Mouse (Mus musculus): ENCODE measurements around the gene Dnajc3. TPM values are rescaled to one million over a fixed set of nuclear protein-coding genes. Genes with fewer than 3 reads are reported as not detected.
A peak's percentile ranks its signal among the peaks of the same experiment; 100 is the strongest.

Gene Dnajc3
- polyA plus RNA-seq, 1 experiment from 2014 or later, result 24.4 TPM

DNA sequence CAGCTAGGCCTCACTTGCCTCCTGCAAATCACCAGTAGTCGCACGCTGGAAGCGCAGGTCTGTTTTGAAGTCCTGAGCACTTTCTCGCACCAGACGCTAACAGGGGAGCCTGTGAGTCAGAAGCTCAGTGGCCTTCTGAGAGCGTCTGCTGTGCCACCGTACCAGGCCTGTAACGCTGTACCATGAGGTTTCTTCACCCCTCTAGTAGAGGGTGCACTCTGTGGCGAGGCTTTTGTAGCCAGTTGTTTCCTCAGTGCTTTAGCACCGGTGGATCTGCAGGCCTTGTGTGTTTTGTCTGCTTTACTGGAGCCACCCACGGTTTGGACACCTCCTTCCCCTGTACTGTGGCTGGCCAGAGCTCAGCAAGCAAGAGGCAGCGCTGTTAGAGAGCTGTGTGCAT, 4.3 kb downstream of the Dnajc3 start:
- peaks cover 7 to 30% of the 10 kb centered on the region in 2 experiments for H3K4me1 ChIP-seq (ENCODE audit: control insufficient read depth in 2 of 2, insufficient read depth in 2 of 2, low read length in 2 of 2)
- no peak overlapping the region for H3K4me3 ChIP-seq (ENCODE audit: control insufficient read depth in 1 of 2, insufficient read depth in 1 of 2, low read depth in 1 of 2, low read length in 2 of 2)
- 41% methylated on average over 12 of the region's 12 CpGs for WGBS
- H3K9me3 ChIP-seq (ENCODE audit: control insufficient read depth, low read length), result no peaks in the 10 kb centered on the region
- ATAC-seq (ENCODE audit: insufficient number of reproducible peaks, insufficient read depth, low FRiP score, low read depth), result no peak
- H3K27ac ChIP-seq (replicated peaks in 1 of 2; ENCODE audit: control insufficient read depth in 1 of 2, insufficient read depth in 1 of 2, low read depth in 2 of 2, low read length in 2 of 2), result peak overlapping the region; percentile 0 to 24; a peak in 1 of 4 replicates
- H3K27me3 ChIP-seq (ENCODE audit: control insufficient read depth, insufficient read depth, low read length), result no peaks in the 10 kb centered on the region
- H3K9ac ChIP-seq (ENCODE audit: low read length), result no peak overlapping the region
- H3K36me3 ChIP-seq (ENCODE audit: control insufficient read depth, insufficient read depth, low read length), result 0 out of 2 replicates have a peak, but pooled peaks cover 3% of the 10 kb centered on the region
- H3K4me2 ChIP-seq (ENCODE audit: low read length), result no peak overlapping the region

DNA sequence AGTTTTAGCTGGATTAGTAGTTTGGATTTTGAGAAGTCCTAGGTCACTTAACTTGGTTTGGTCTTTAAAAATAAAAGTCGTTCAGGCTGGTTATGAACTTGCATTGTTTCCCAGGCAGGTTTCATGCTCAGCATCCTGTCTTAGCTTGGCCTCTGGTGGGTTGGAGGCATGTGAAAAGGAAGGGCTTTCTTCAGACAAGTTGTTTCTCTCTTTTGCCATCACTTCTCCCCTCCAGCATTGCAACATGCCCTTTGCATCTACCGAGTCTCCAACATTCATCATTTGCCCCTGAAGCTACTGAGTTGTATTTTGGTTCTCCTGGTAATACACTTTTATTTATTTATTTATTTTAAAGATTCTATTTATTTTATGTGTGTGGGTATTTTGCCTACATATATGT, 6.9 kb downstream of the Dnajc3 start:
- no peaks in the 10 kb centered on the region for H3K9me3 ChIP-seq (ENCODE audit: control insufficient read depth, low read length)
- 71% methylated on average over 2 of the region's 2 CpGs for WGBS
- H3K4me3 ChIP-seq (ENCODE audit: control insufficient read depth in 1 of 2, insufficient read depth in 1 of 2, low read depth in 1 of 2, low read length in 2 of 2), result no peak overlapping the region
- peaks cover 7 to 19% of the 10 kb centered on the region in 2 experiments; a peak in 2 of 4 replicates for H3K4me1 ChIP-seq (ENCODE audit: control insufficient read depth in 2 of 2, insufficient read depth in 2 of 2, low read length in 2 of 2)
- no peak overlapping the region for H3K4me2 ChIP-seq (ENCODE audit: low read length)
- no peak overlapping the region for H3K9ac ChIP-seq (ENCODE audit: low read length)
- ATAC-seq (ENCODE audit: insufficient number of reproducible peaks, insufficient read depth, low FRiP score, low read depth), result no peak
- 0 out of 2 replicates have a peak, but pooled peaks cover 3% of the 10 kb centered on the region for H3K36me3 ChIP-seq (ENCODE audit: control insufficient read depth, insufficient read depth, low read length)
- H3K27ac ChIP-seq (replicated peaks in 1 of 2; ENCODE audit: control insufficient read depth in 1 of 2, insufficient read depth in 1 of 2, low read depth in 2 of 2, low read length in 2 of 2), result no peak overlapping the region
- no peaks in the 10 kb centered on the region for H3K27me3 ChIP-seq (ENCODE audit: control insufficient read depth, insufficient read depth, low read length)

DNA sequence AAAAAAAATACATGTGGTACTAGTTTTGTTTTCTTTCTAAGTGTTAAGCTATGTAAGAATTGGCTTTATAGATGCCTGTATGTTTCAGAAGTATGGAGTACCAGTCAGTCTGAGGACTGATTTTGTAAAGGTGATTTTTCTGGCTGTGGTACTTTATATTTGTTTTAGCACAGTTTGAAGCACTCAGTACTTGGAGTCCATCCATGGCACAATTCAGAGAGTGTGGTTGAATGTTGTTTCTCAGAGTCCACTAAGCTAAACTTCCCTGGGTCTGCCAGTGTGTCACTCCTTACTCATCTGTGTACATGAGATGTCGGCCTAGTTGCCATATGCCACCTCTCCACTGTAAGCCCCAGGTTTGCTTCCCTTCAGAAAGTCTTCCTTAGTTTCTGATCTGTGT, 11.1 kb downstream of the Dnajc3 start:
- no peaks in the 10 kb centered on the region for H3K27me3 ChIP-seq (ENCODE audit: control insufficient read depth, insufficient read depth, low read length)
- ATAC-seq (ENCODE audit: insufficient number of reproducible peaks, insufficient read depth, low FRiP score, low read depth), result no peak
- no peak overlapping the region for H3K27ac ChIP-seq (replicated peaks in 1 of 2; ENCODE audit: control insufficient read depth in 1 of 2, insufficient read depth in 1 of 2, low read depth in 2 of 2, low read length in 2 of 2)
- no peak overlapping the region for H3K4me2 ChIP-seq (ENCODE audit: low read length)
- WGBS, result 100% methylated on average over 1 of the region's 1 CpGs
- no peaks in the 10 kb centered on the region for H3K9me3 ChIP-seq (ENCODE audit: control insufficient read depth, low read length)
- H3K9ac ChIP-seq (ENCODE audit: low read length), result no peak overlapping the region
- no peak overlapping the region for H3K4me3 ChIP-seq (ENCODE audit: control insufficient read depth in 1 of 2, insufficient read depth in 1 of 2, low read depth in 1 of 2, low read length in 2 of 2)
- 0 out of 4 replicates have a peak, but pooled peaks cover 2 to 5% of the 10 kb centered on the region in 2 experiments for H3K4me1 ChIP-seq (ENCODE audit: control insufficient read depth in 2 of 2, insufficient read depth in 2 of 2, low read length in 2 of 2)
- peaks cover 7% of the 10 kb centered on the region for H3K36me3 ChIP-seq (ENCODE audit: control insufficient read depth, insufficient read depth, low read length)

DNA sequence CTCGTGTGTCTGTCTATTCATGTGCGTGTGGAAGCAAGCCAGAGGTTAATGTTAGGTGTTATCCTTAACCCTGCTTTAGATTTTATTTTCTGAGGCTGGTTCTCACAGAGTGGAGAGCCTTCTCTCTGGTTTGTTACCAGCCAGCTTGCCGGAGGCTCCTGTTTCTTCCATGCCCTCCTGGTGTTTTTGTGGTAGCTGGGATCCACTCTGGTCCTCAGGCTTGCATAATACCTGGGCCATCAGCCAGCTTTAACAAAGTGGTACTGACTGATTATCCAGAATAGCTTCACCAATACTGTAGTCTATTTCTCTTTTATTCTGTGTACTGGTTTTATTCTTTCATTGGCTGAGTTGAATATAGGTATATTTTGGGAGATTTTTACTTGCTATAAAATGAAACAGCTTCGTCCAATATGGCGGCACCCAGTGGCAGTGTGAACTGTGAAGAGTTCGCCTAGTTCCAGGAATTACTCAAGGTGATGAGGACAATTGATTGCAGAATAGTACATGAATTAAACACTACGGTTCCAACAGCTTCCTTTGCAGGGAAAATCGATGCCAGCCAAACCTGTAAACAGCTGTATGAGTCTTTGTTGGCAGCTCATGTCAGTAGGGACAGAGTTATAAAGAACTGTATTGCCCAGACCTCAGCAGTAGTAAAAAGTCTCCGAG, 14.3 kb downstream of the Dnajc3 start:
- Histone ChIP-seq H3K36me3 (ENCODE audit: control insufficient read depth, insufficient read depth, low read length) (peaks cover 22% of the 10 kb centered on the region), H3K9me3 (ENCODE audit: control insufficient read depth, low read length) (no peaks in the 10 kb centered on the region), H3K4me3 (ENCODE audit: control insufficient read depth in 1 of 2, insufficient read depth in 1 of 2, low read depth in 1 of 2, low read length in 2 of 2) (no peak overlapping the region), H3K9ac (ENCODE audit: low read length) (no peak overlapping the region), H3K4me1 (ENCODE audit: control insufficient read depth in 2 of 2, insufficient read depth in 2 of 2, low read length in 2 of 2) (0 out of 4 replicates have a peak, but pooled peaks cover 0 to 5% of the 10 kb centered on the region in 2 experiments), H3K4me2 (ENCODE audit: low read length) (no peak overlapping the region), H3K27ac (replicated peaks in 1 of 2; ENCODE audit: control insufficient read depth in 1 of 2, insufficient read depth in 1 of 2, low read depth in 2 of 2, low read length in 2 of 2) (no peak overlapping the region), H3K27me3 (ENCODE audit: control insufficient read depth, insufficient read depth, low read length) (no peaks in the 10 kb centered on the region)
- ATAC-seq (ENCODE audit: insufficient number of reproducible peaks, insufficient read depth, low FRiP score, low read depth), result no peak
- WGBS, result 92% methylated on average over 9 of the region's 9 CpGs

DNA sequence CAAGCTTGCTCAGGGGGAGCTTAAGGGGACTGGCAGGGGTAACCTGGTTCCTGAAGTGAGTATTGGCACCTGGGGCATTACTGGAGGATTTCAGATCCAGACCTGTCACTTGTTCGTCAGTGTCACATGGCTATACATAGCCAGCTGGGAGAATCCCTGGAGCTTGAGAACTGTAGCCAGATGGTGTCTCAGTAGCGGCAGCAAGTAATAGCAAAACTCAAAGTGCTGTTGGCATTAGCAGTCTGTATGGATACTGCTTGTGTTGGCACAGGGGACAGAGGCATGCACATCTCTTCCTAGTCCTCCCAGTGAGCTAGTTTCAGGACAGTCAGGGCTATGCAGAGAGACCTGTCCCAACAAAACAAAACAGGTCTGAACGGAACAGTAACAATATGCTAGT, 20.2 kb downstream of the Dnajc3 start:
- H3K27ac ChIP-seq (replicated peaks in 1 of 2; ENCODE audit: control insufficient read depth in 1 of 2, insufficient read depth in 1 of 2, low read depth in 2 of 2, low read length in 2 of 2), result no peak overlapping the region
- no peak overlapping the region for H3K4me2 ChIP-seq (ENCODE audit: low read length)
- no peak for ATAC-seq (ENCODE audit: insufficient number of reproducible peaks, insufficient read depth, low FRiP score, low read depth)
- no peaks in the 10 kb centered on the region for H3K9me3 ChIP-seq (ENCODE audit: control insufficient read depth, low read length)
- WGBS, result 83% methylated on average over 3 of the region's 3 CpGs
- H3K27me3 ChIP-seq (ENCODE audit: control insufficient read depth, insufficient read depth, low read length), result no peaks in the 10 kb centered on the region
- H3K4me1 ChIP-seq (ENCODE audit: control insufficient read depth in 2 of 2, insufficient read depth in 2 of 2, low read length in 2 of 2), result no peaks in the 10 kb centered on the region
- no peak overlapping the region for H3K4me3 ChIP-seq (ENCODE audit: control insufficient read depth in 1 of 2, insufficient read depth in 1 of 2, low read depth in 1 of 2, low read length in 2 of 2)
- no peak overlapping the region for H3K9ac ChIP-seq (ENCODE audit: low read length)
- peaks cover 76% of the 10 kb centered on the region for H3K36me3 ChIP-seq (ENCODE audit: control insufficient read depth, insufficient read depth, low read length)

DNA sequence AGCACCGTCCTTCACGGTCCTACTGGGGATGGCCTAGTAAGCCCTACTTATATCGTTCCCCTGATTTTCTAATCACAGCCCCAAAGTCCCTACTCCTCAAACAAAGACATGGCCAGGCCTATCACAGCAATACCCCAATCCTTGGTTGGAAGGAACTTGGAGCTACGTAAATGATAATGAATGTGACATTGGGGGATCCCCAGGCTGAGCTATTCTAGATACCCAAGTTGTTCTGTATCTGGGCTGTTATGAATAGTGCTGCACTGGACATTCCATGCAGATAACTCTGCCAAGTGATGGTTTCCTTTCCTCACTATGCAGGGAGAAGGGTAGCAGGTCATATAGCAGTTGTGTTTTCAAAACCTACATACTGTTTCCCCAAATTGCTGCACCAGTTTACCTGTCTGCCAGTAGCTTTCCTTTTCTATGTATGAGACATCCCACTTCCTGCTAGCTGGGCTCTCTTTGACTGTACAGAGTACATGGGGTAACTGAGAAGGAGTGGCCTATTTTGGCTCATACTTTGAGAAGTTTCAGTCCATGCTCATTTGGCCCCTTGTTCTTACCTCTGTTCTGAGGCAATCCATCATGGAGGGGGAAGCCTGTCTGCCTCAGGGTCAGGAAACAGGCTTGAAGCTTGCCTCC, 27.7 kb downstream of the Dnajc3 start:
- Histone ChIP-seq H3K4me3 (ENCODE audit: control insufficient read depth in 1 of 2, insufficient read depth in 1 of 2, low read depth in 1 of 2, low read length in 2 of 2) (no peak overlapping the region), H3K36me3 (ENCODE audit: control insufficient read depth, insufficient read depth, low read length) (peaks cover 57% of the 10 kb centered on the region), H3K27ac (replicated peaks in 1 of 2; ENCODE audit: control insufficient read depth in 1 of 2, insufficient read depth in 1 of 2, low read depth in 2 of 2, low read length in 2 of 2) (no peak overlapping the region), H3K9me3 (ENCODE audit: control insufficient read depth, low read length) (no peaks in the 10 kb centered on the region), H3K27me3 (ENCODE audit: control insufficient read depth, insufficient read depth, low read length) (no peaks in the 10 kb centered on the region), H3K4me2 (ENCODE audit: low read length) (no peak overlapping the region), H3K4me1 (ENCODE audit: control insufficient read depth in 2 of 2, insufficient read depth in 2 of 2, low read length in 2 of 2) (peaks cover 0 to 4% of the 10 kb centered on the region in 2 experiments; a peak in 2 of 4 replicates), H3K9ac (ENCODE audit: low read length) (no peak overlapping the region)
- 75% methylated on average over 4 of the region's 4 CpGs for WGBS
- no peak for ATAC-seq (ENCODE audit: insufficient number of reproducible peaks, insufficient read depth, low FRiP score, low read depth)

DNA sequence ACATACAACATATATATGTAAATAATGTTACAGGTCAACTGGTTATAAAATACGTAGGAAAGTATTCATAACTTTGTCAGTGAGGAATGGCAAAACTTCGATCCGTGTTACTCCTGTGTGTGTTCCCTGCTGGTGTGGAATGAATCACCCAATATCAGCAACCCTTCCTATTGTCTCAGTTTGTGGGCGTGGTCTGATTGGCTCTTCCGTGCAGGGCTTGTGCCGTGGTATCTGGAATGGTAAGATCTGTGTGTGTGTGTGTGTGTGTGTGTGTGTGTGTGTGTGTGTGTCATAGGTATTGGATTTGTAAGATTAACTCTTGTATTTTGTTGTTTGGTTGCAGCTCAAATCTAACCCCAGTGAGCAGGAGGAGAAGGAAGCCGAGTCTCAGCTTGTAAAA, 29.9 kb downstream of the Dnajc3 start:
- no peak overlapping the region for H3K4me2 ChIP-seq (ENCODE audit: low read length)
- H3K36me3 ChIP-seq (ENCODE audit: control insufficient read depth, insufficient read depth, low read length), result peaks cover 57% of the 10 kb centered on the region
- H3K27me3 ChIP-seq (ENCODE audit: control insufficient read depth, insufficient read depth, low read length), result no peaks in the 10 kb centered on the region
- no peak overlapping the region for H3K9ac ChIP-seq (ENCODE audit: low read length)
- no peak overlapping the region for H3K4me3 ChIP-seq (ENCODE audit: control insufficient read depth in 1 of 2, insufficient read depth in 1 of 2, low read depth in 1 of 2, low read length in 2 of 2)
- no peak overlapping the region for H3K27ac ChIP-seq (replicated peaks in 1 of 2; ENCODE audit: control insufficient read depth in 1 of 2, insufficient read depth in 1 of 2, low read depth in 2 of 2, low read length in 2 of 2)
- H3K4me1 ChIP-seq (ENCODE audit: control insufficient read depth in 2 of 2, insufficient read depth in 2 of 2, low read length in 2 of 2), result peaks cover 0 to 4% of the 10 kb centered on the region in 2 experiments; a peak in 2 of 4 replicates
- no peak for ATAC-seq (ENCODE audit: insufficient number of reproducible peaks, insufficient read depth, low FRiP score, low read depth)
- WGBS, result 72% methylated on average over 7 of the region's 7 CpGs
- no peaks in the 10 kb centered on the region for H3K9me3 ChIP-seq (ENCODE audit: control insufficient read depth, low read length)
